ENCODE assay signal across 27 mouse cellular contexts in the genomic region with DNA sequence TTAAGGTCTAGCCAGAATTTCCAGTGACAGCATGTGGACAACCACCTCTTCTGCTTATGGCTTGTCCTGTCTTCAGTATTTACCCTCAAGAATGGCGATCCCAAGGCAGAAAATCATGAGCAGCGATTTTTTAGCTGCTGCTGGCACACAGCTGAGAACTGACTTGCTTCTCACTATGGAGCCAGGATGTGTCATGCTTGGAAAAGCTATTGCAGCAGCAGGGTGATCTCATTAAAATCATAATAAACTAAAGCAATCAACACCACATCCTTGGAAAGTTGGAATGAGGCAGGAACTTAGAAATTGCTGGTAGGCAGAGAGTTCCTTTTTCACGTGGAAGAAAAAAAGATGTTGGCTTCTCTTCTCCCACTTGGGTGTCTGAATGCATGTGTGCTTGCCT.
DNase-seq lines count a peak whose midpoint lies in the region; ATAC-seq and TF ChIP-seq lines count a peak whose summit lies in the region.
"Had no signal": no experiment of that assay in that cellular context is flagged by ENCODE, and none has a peak within 500 bp of the region (broad histone marks: within the 10 kb centered on the region; RNA-seq: fewer than 3 reads in every experiment).

No protein-coding gene starts in this region.

- H3K27me3 ChIP-seq in forebrain, postnatal 0 days (ENCODE audit: insufficient read depth, low read length), result no peaks in the 10 kb centered on the region
- H3K27me3 ChIP-seq in forebrain, embryonic 12.5 days, result no peaks in the 10 kb centered on the region
- no peaks in the 10 kb centered on the region for H3K27me3 ChIP-seq in kidney, adult 2 months (replicated peaks; ENCODE audit: control insufficient read depth, insufficient read depth, low read length)
- H3K27me3 ChIP-seq: embryonic facial prominence, embryonic 13.5 days; heart, embryonic 13.5 days; hindbrain, embryonic 15.5 days; intestine, embryonic 15.5 days; Patski had no signal

- no peak for TF ChIP-seq POLR2A in kidney, adult 2 months (IDR thresholded peaks at IDR 0.05; ENCODE audit: low read depth, low read length)

- no peak overlapping the region for H3K4me2 ChIP-seq in forebrain, postnatal 0 days (ENCODE audit: low read depth)
- H3K4me2 ChIP-seq in forebrain, embryonic 12.5 days, result no peak overlapping the region
- H3K4me2 ChIP-seq: embryonic facial prominence, embryonic 13.5 days; heart, embryonic 13.5 days; hindbrain, embryonic 15.5 days; intestine, embryonic 15.5 days had no signal

- no peak overlapping the region for H3K4me3 ChIP-seq in forebrain, postnatal 0 days (ENCODE audit: low read depth, low read length)
- no peak overlapping the region for H3K4me3 ChIP-seq in forebrain, embryonic 12.5 days (replicated peaks)
- H3K4me3 ChIP-seq in kidney, adult 2 months (ENCODE audit: insufficient read depth, low read depth, low read length), result no peak overlapping the region
- H3K4me3 ChIP-seq: embryonic facial prominence, embryonic 10.5 days; embryonic facial prominence, embryonic 13.5 days; erythroblast, embryonic 14.5 days; heart, adult 2 months; heart, embryonic 10.5 days; heart, embryonic 13.5 days; hindbrain, embryonic 15.5 days; intestine, embryonic 15.5 days had no signal

- WGBS in forebrain, postnatal 0 days, result 39% methylated on average over 3 of the region's 3 CpGs
- 58% methylated on average over 3 of the region's 3 CpGs for WGBS in forebrain, embryonic 12.5 days
- WGBS in kidney, adult 2 months, result 61% methylated on average over 3 of the region's 3 CpGs

- H3K36me3 ChIP-seq in forebrain, postnatal 0 days (ENCODE audit: insufficient read depth), result no peaks in the 10 kb centered on the region
- no peaks in the 10 kb centered on the region for H3K36me3 ChIP-seq in forebrain, embryonic 12.5 days (replicated peaks)
- H3K36me3 ChIP-seq in kidney, adult 2 months (ENCODE audit: control insufficient read depth, insufficient read depth, low read length), result no peaks in the 10 kb centered on the region
- H3K36me3 ChIP-seq: embryonic facial prominence, embryonic 10.5 days; embryonic facial prominence, embryonic 13.5 days; heart, embryonic 10.5 days; heart, embryonic 13.5 days; hindbrain, embryonic 15.5 days; intestine, embryonic 15.5 days had no signal

- peak; percentile 6 for DNase-seq in forebrain, postnatal 0 days
- peak; percentile 42 for DNase-seq in Muller cell, postnatal 12 days (ENCODE audit: inconsistent ontology term)
- DNase-seq in brain, adult 2 months (ENCODE audit: low read depth, low spot score), result peak; percentile 16
- no peak for DNase-seq in kidney, adult 2 months
- no peak for DNase-seq in layer of hippocampus, adult 8-10 months (ENCODE audit: low spot score in 2 of 2)
- DNase-seq: adrenal gland, postnatal 10 days; adrenal gland, postnatal 36 days; cerebellum, adult 11-12 months; cerebellum, adult 8-10 months; cerebellum, postnatal 10 days; cerebellum, postnatal 36 days; embryo, embryonic 11 days; gastrocnemius, postnatal 10 days; gastrocnemius, postnatal 36 days; heart, adult 2 months; heart, postnatal 14 days; heart, postnatal 4 days; kidney, adult 11 months had no signal

- H3K4me1 ChIP-seq in forebrain, postnatal 0 days (ENCODE audit: insufficient read depth), result no peaks in the 10 kb centered on the region
- no peaks in the 10 kb centered on the region for H3K4me1 ChIP-seq in forebrain, embryonic 12.5 days
- no peaks in the 10 kb centered on the region for H3K4me1 ChIP-seq in kidney, adult 2 months (ENCODE audit: control insufficient read depth, insufficient read depth, low read length)
- H3K4me1 ChIP-seq: embryonic facial prominence, embryonic 10.5 days; embryonic facial prominence, embryonic 13.5 days; heart, embryonic 10.5 days; heart, embryonic 13.5 days; hindbrain, embryonic 15.5 days; intestine, embryonic 15.5 days had no signal

- H3K9ac ChIP-seq in forebrain, postnatal 0 days, result no peak overlapping the region
- no peak overlapping the region for H3K9ac ChIP-seq in forebrain, embryonic 12.5 days
- H3K9ac ChIP-seq: embryonic facial prominence, embryonic 13.5 days; heart, embryonic 13.5 days; hindbrain, embryonic 15.5 days; intestine, embryonic 15.5 days had no signal

- H3K9me3 ChIP-seq in forebrain, postnatal 0 days (ENCODE audit: low read length), result no peaks in the 10 kb centered on the region
- H3K9me3 ChIP-seq in forebrain, embryonic 12.5 days, result no peaks in the 10 kb centered on the region
- H3K9me3 ChIP-seq: embryonic facial prominence, embryonic 10.5 days; embryonic facial prominence, embryonic 13.5 days; heart, embryonic 10.5 days; heart, embryonic 13.5 days; hindbrain, embryonic 15.5 days; intestine, embryonic 15.5 days had no signal

- TF ChIP-seq CTCF in forebrain, postnatal 0 days (IDR thresholded peaks at IDR 0.05; ENCODE audit: low read depth), result no peak
- TF ChIP-seq CTCF in kidney, adult 2 months (conservative IDR thresholded peaks at IDR 0.05; ENCODE audit: insufficient read depth, insufficient read length, low read depth, low read length), result no peak

- no peak overlapping the region for H3K27ac ChIP-seq in forebrain, postnatal 0 days (ENCODE audit: low read depth, low read length)
- no peak overlapping the region for H3K27ac ChIP-seq in forebrain, embryonic 12.5 days
- no peak overlapping the region for H3K27ac ChIP-seq in kidney, adult 2 months (ENCODE audit: insufficient read depth, low read depth, low read length)
- H3K27ac ChIP-seq: embryonic facial prominence, embryonic 10.5 days; embryonic facial prominence, embryonic 13.5 days; heart, adult 2 months; heart, embryonic 10.5 days; heart, embryonic 13.5 days; hindbrain, embryonic 15.5 days; intestine, embryonic 15.5 days had no signal

- peak; percentile 72 for ATAC-seq in forebrain, postnatal 0 days
- no peak for ATAC-seq in forebrain, embryonic 12.5 days (ENCODE audit: low FRiP score)
- ATAC-seq: intestine, embryonic 15.5 days; Patski had no signal

Comparison
In these comparisons a context has a peak if more than half of its experiments do, and no peak if none do; other contexts are left out.
1. DNase-seq: peak in forebrain, postnatal 0 days (single experiment), Muller cell, postnatal 12 days (single experiment) and brain, adult 2 months (single experiment); none in kidney, adult 2 months (single experiment) and layer of hippocampus, adult 8-10 months (0 of 2).